Mouse (Mus musculus): ENCODE results near the gene Cfap221. TPM values are rescaled to one million over a fixed set of nuclear protein-coding genes. Genes with fewer than 3 reads are reported as not detected.

Cfap221 gene
- total and polyA plus RNA-seq, 2 experiments from 2014 or later, result not detected

DNA sequence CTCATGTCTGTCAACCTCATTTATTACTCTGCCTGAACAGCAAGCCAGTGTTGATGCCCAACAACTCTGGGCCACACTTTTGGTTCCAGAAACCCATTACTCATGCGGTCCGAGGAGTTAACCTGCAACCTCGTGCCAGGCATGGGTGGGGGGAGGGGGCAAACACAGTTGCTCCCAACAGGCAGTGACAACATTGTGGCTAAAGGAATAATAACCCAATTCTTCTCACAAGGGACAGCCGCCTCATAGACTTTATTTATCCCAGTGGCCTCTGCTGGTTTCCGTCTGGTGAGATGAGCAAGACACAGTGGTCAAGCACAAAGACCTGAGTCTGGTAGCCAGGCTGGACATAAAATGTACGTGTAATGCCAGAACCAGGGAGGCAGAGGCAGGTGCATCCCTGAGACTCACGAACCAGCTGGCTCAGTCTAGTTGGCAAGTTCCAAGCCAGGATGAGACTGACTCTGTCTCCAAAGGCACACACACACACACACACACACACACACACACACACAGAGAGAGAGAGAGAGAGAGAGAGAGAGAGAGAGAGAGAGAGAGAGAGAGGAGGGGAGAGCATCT is 38.5 kb upstream of the Cfap221 start:
- H3K9ac ChIP-seq (replicated peaks; ENCODE audit: low read depth, low read length), result no peak overlapping the region
- H3K4me2 ChIP-seq (ENCODE audit: low read depth, low read length), result no peak overlapping the region
- no peak overlapping the region for H3K4me3 ChIP-seq (ENCODE audit: low read depth, low read length)
- no peaks in the 10 kb centered on the region for H3K4me1 ChIP-seq (ENCODE audit: control insufficient read depth, insufficient read depth)
- no peaks in the 10 kb centered on the region for H3K27me3 ChIP-seq (ENCODE audit: control insufficient read depth, insufficient read depth, low read length)
- TF ChIP-seq EP300 (IDR thresholded peaks at IDR 0.05; ENCODE audit: low read depth), result no peak
- DNase-seq (ENCODE audit: low spot score) (no peak), ATAC-seq (ENCODE audit: insufficient read depth, low read depth) (no peak)
- no peak overlapping the region for H3K27ac ChIP-seq (ENCODE audit: low read depth)
- 79% methylated on average over 7 of the region's 7 CpGs for WGBS
- H3K36me3 ChIP-seq (replicated peaks; ENCODE audit: control insufficient read depth, insufficient read depth, low read length), result no peaks in the 10 kb centered on the region
- H3K9me3 ChIP-seq (replicated peaks; ENCODE audit: control insufficient read depth, low read length), result no peaks in the 10 kb centered on the region

DNA sequence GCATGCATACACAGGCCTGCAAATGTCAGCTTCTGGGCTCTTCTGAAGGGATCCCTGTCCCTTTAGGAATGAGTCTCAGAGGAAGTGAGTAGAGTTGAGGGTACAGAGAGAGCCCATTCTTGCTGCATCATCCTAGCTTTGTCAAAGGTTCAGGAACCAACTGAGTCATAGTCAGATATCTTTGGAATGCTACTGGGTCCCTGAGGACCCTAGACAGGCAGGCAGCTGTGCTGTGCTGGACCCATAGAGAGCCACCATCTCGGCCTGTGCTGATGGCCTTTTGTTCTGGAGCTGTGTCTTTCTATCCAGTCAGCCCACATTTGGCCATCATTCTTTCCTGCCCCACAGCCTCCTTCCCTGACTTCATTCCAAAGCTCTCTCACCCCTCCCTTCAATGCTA is 37.8 kb upstream of the Cfap221 start:
- ATAC-seq (ENCODE audit: insufficient read depth, low read depth), result no peak
- no peak overlapping the region for H3K4me2 ChIP-seq (ENCODE audit: low read depth, low read length)
- no peak overlapping the region for H3K4me3 ChIP-seq (ENCODE audit: low read depth, low read length)

DNA sequence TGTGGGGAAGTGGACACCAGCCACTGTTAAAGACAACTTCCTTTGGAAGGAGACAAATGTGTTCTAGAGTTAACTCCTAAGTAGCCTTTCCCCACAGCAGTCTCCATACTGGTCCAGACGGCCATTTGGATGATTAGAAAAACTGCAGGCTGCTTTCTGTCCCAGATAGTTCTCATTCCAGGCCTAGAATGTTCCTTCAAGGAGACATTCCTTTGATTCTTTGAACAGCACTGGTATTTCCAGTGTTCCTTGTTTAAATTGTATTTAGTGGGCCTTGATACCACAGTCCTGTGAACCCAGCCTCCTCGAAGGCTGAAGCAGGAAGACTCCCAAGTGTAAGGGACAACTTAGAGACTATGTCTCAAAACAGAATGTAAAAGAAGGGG is 36.4 kb upstream of the Cfap221 start:
- Histone ChIP-seq H3K4me3 (ENCODE audit: low read depth, low read length) (no peak overlapping the region), H3K9me3 (replicated peaks; ENCODE audit: control insufficient read depth, low read length) (no peaks in the 10 kb centered on the region), H3K4me1 (ENCODE audit: control insufficient read depth, insufficient read depth) (no peaks in the 10 kb centered on the region), H3K36me3 (replicated peaks; ENCODE audit: control insufficient read depth, insufficient read depth, low read length) (no peaks in the 10 kb centered on the region), H3K9ac (replicated peaks; ENCODE audit: low read depth, low read length) (no peak overlapping the region), H3K27ac (ENCODE audit: low read depth) (no peak overlapping the region), H3K27me3 (ENCODE audit: control insufficient read depth, insufficient read depth, low read length) (no peaks in the 10 kb centered on the region), H3K4me2 (ENCODE audit: low read depth, low read length) (no peak overlapping the region)
- TF ChIP-seq CTCF (IDR thresholded peaks at IDR 0.05; ENCODE audit: low read depth) (no peak), EP300 (IDR thresholded peaks at IDR 0.05; ENCODE audit: low read depth) (no peak)
- WGBS, result 59% methylated on average over 2 of the region's 2 CpGs
- DNase-seq (ENCODE audit: low spot score) (no peak), ATAC-seq (ENCODE audit: insufficient read depth, low read depth) (no peak)

More for the DNA sequence above, 37.8 kb upstream of the Cfap221 start:
- TF ChIP-seq EP300 (IDR thresholded peaks at IDR 0.05; ENCODE audit: low read depth) (no peak), CTCF (IDR thresholded peaks at IDR 0.05; ENCODE audit: low read depth) (no peak)
- Histone ChIP-seq H3K9me3 (replicated peaks; ENCODE audit: control insufficient read depth, low read length) (no peaks in the 10 kb centered on the region), H3K4me1 (ENCODE audit: control insufficient read depth, insufficient read depth) (no peaks in the 10 kb centered on the region), H3K36me3 (replicated peaks; ENCODE audit: control insufficient read depth, insufficient read depth, low read length) (no peaks in the 10 kb centered on the region), H3K27me3 (ENCODE audit: control insufficient read depth, insufficient read depth, low read length) (no peaks in the 10 kb centered on the region), H3K27ac (ENCODE audit: low read depth) (no peak overlapping the region), H3K9ac (replicated peaks; ENCODE audit: low read depth, low read length) (no peak overlapping the region)
- DNase-seq (ENCODE audit: low spot score), result no peak
- 32% methylated on average over 1 of the region's 1 CpGs for WGBS

DNA sequence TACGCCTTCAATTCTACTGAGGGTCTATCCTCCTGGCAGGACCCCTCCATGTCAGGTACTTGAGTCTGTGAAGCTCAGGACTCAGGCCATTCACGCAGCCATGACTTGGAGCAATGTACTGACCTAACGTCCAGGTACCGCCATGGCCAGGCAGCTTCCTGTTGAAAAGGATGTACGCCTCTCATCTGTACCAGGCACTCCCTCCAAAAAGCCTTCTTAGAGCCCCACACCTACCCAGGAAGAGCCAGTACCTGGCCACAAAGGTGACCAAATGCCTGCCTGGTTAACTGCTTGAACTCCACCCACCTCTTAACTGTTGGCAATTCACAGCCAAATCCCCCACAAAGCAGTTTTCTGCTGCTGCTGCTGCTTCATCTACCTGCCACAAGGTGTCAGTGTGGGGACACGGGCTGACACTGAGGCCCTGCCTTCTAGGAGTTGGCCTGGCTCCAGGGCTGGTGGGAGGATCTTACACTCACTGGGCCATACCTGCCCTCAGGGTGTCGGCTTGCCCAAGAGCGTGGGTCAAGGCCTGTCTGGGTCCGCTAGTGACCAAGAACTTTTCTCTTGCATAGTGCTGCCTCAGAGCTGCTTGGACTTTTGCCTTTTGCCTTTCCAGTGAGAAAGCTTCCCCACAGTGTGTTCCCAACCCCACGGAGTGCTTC is 35.9 kb upstream of the Cfap221 start:
- peak; percentile 98 for TF ChIP-seq CTCF (IDR thresholded peaks at IDR 0.05; ENCODE audit: low read depth)
- TF ChIP-seq EP300 (IDR thresholded peaks at IDR 0.05; ENCODE audit: low read depth), result no peak
- no peak overlapping the region for H3K4me2 ChIP-seq (ENCODE audit: low read depth, low read length)
- H3K9me3 ChIP-seq (replicated peaks; ENCODE audit: control insufficient read depth, low read length), result no peaks in the 10 kb centered on the region
- no peaks in the 10 kb centered on the region for H3K27me3 ChIP-seq (ENCODE audit: control insufficient read depth, insufficient read depth, low read length)
- no peak overlapping the region for H3K4me3 ChIP-seq (ENCODE audit: low read depth, low read length)
- peak; percentile 68 for ATAC-seq (ENCODE audit: insufficient read depth, low read depth)
- H3K4me1 ChIP-seq (ENCODE audit: control insufficient read depth, insufficient read depth), result peaks cover 3% of the 10 kb centered on the region
- H3K27ac ChIP-seq (ENCODE audit: low read depth), result no peak overlapping the region
- H3K36me3 ChIP-seq (replicated peaks; ENCODE audit: control insufficient read depth, insufficient read depth, low read length), result no peaks in the 10 kb centered on the region
- 39% methylated on average over 10 of the region's 10 CpGs for WGBS
- DNase-seq (ENCODE audit: low spot score), result peak; percentile 61
- no peak overlapping the region for H3K9ac ChIP-seq (replicated peaks; ENCODE audit: low read depth, low read length)

DNA sequence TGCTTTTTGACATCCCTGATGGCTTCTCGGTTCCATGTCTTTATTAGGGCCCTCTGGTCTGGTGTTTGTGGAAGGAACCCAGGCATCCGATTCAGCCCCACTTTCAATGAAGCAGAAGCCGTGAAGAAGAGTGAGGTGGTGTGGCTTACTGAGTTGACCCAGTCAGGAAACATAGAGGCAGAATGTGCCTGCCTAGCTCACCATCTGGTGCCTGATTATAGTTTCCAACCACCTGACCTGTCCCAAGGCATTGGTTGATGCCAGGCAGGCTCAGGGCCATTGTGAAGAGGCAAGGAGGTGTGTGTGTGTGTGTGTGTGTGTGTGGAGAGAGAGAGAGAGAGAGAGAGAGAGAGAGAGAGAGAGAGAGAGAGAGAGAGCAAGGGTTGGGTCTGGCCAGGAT is 33.4 kb upstream of the Cfap221 start:
- Histone ChIP-seq H3K4me2 (ENCODE audit: low read depth, low read length) (no peak overlapping the region), H3K4me3 (ENCODE audit: low read depth, low read length) (no peak overlapping the region), H3K27ac (ENCODE audit: low read depth) (no peak overlapping the region), H3K4me1 (ENCODE audit: control insufficient read depth, insufficient read depth) (peaks cover 12% of the 10 kb centered on the region), H3K36me3 (replicated peaks; ENCODE audit: control insufficient read depth, insufficient read depth, low read length) (no peaks in the 10 kb centered on the region), H3K9me3 (replicated peaks; ENCODE audit: control insufficient read depth, low read length) (no peaks in the 10 kb centered on the region), H3K9ac (replicated peaks; ENCODE audit: low read depth, low read length) (no peak overlapping the region), H3K27me3 (ENCODE audit: control insufficient read depth, insufficient read depth, low read length) (no peaks in the 10 kb centered on the region)
- DNase-seq (ENCODE audit: low spot score) (no peak), ATAC-seq (ENCODE audit: insufficient read depth, low read depth) (no peak)
- no peak for TF ChIP-seq EP300 (IDR thresholded peaks at IDR 0.05; ENCODE audit: low read depth)
- TF ChIP-seq CTCF (IDR thresholded peaks at IDR 0.05; ENCODE audit: low read depth), result no peak
- WGBS, result 78% methylated on average over 3 of the region's 3 CpGs

DNA sequence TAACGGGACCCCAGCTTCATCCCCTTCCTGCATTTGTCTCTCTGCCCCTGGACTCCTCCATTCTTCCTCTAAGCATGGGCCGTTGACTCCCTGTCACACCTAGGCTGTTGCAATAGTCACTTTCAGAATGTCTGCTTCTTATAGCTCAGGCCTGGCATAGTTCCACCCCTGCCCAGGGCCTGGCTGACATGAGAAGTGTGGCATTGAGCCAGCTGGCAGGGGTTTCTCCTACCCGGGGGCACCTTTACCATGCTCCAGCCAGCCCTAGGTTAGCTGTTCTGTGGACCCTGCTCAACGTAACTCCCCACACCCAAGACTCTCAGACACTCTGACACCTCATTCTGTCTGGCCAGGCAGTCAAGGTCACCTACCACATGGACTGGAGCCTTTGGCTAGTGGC is 30.7 kb upstream of the Cfap221 start:
- H3K36me3 ChIP-seq (replicated peaks; ENCODE audit: control insufficient read depth, insufficient read depth, low read length), result no peaks in the 10 kb centered on the region
- DNase-seq (ENCODE audit: low spot score) (peak; percentile 51), ATAC-seq (ENCODE audit: insufficient read depth, low read depth) (peak; percentile 62)
- H3K27me3 ChIP-seq (ENCODE audit: control insufficient read depth, insufficient read depth, low read length), result no peaks in the 10 kb centered on the region
- H3K27ac ChIP-seq (ENCODE audit: low read depth), result peak overlapping the region; percentile 63
- H3K9me3 ChIP-seq (replicated peaks; ENCODE audit: control insufficient read depth, low read length), result no peaks in the 10 kb centered on the region
- H3K9ac ChIP-seq (replicated peaks; ENCODE audit: low read depth, low read length), result no peak overlapping the region
- H3K4me3 ChIP-seq (ENCODE audit: low read depth, low read length), result no peak overlapping the region
- no peak overlapping the region for H3K4me2 ChIP-seq (ENCODE audit: low read depth, low read length)
- TF ChIP-seq EP300 (IDR thresholded peaks at IDR 0.05; ENCODE audit: low read depth), result no peak
- TF ChIP-seq CTCF (IDR thresholded peaks at IDR 0.05; ENCODE audit: low read depth), result no peak
- 14% methylated on average over 4 of the region's 4 CpGs for whole genome bisulfite sequencing
- peaks cover 26% of the 10 kb centered on the region for H3K4me1 ChIP-seq (ENCODE audit: control insufficient read depth, insufficient read depth)
